Mouse (Mus musculus) heart, adult 2 months (tissue): ENCODE measurements around the gene Dnah10.

Source experiments
- CTCF ChIP-seq: fragments of 200-600 bp; IDR thresholded peaks from 2 replicates; pipeline ENCODE4 v1.8.1; 2022; ENCODE audit warnings: antibody characterized with exemption, mild to moderate bottlenecking, moderate library complexity
- EP300 ChIP-seq: fragments of 200-500 bp; IDR thresholded peaks from 2 replicates; pipeline ENCODE4 v1.6.1; 2011; ENCODE audit warnings: low read depth, low read length, control low read depth; ENCODE audit not compliant: insufficient read depth

- TF ChIP-seq CTCF (no peak), EP300 (no peak)
These were observed 97.4 kb downstream of the Dnah10 start for GRCm38 (mm10) chr5:124822128-124822894.
